Mouse (Mus musculus) embryonic facial prominence, embryonic 13.5 days (tissue): ENCODE data around the gene Shank3. TPM values are rescaled to one million over a fixed set of nuclear protein-coding genes. Genes with fewer than 3 reads are reported as not detected.
A peak's percentile ranks its signal among the peaks of the same experiment; 100 is the strongest.

Source experiments
- ATAC-seq: fragments of 200-750 bp; cut with Nextera tagmentation; 2 replicates; pipeline ENCODE4 v1.8.0; 2017; ENCODE audit warnings: low read depth; ENCODE audit not compliant: insufficient number of reproducible peaks, insufficient read depth, low FRiP score, low TSS enrichment
- H3K27ac ChIP-seq: fragments of 300-500 bp; sonication (generic); 2 replicates; pipeline ENCODE4 v1.5.1; 2015; ENCODE audit warnings: moderate library complexity, mild to moderate bottlenecking, inconsistent platforms
- H3K27me3 ChIP-seq: fragments of 300-500 bp; sonication (generic); 2 replicates; pipeline ENCODE4 v1.6.1; 2015; ENCODE audit warnings: mild to moderate bottlenecking, inconsistent platforms
- H3K36me3 ChIP-seq: fragments of 300-500 bp; sonication (generic); 2 replicates; pipeline ENCODE4 v1.6.1; 2015; ENCODE audit warnings: mild to moderate bottlenecking, inconsistent platforms
- H3K4me1 ChIP-seq: fragments of 300-500 bp; sonication (generic); 2 replicates; pipeline ENCODE4 v1.6.1; 2015; ENCODE audit warnings: inconsistent platforms
- H3K4me2 ChIP-seq: fragments of 300-500 bp; sonication (generic); 2 replicates; pipeline ENCODE4 v1.6.1; 2015; ENCODE audit warnings: moderate library complexity, mild to moderate bottlenecking, inconsistent platforms
- H3K4me3 ChIP-seq: fragments of 300-500 bp; sonication (generic); 2 replicates; pipeline ENCODE4 v1.5.1; 2015; ENCODE audit warnings: mild to moderate bottlenecking, inconsistent platforms
- H3K9ac ChIP-seq: fragments of 300-500 bp; sonication (generic); 2 replicates; pipeline ENCODE4 v1.6.1; 2015; ENCODE audit warnings: mild to moderate bottlenecking, inconsistent platforms
- H3K9me3 ChIP-seq: fragments of 300-500 bp; sonication (generic); 2 replicates; pipeline ENCODE4 v1.6.1; 2016; ENCODE audit warnings: inconsistent platforms
- WGBS: fragments of 180-500 bp; shearing (Covaris S2); methylation state at CpG from one replicate; pipeline ENCODE4 v1.1.7; 2015; ENCODE audit warnings: mixed read lengths; 5-methylcytosine and 5-hydroxymethylcytosine counted together
- polyA plus RNA-seq: library from polyadenylated mRNA; unstranded; fragments of >200 nt; fragmentation: Nextera tagmentation; extraction: Ambion mirVana; gene quantifications from 2 replicates; pipeline ENCODE4 v1.2.1, GENCODE M21; 2015

Gene Shank3
- polyA plus RNA-seq, 1 experiment from 2014 or later: 2.9 TPM

DNA sequence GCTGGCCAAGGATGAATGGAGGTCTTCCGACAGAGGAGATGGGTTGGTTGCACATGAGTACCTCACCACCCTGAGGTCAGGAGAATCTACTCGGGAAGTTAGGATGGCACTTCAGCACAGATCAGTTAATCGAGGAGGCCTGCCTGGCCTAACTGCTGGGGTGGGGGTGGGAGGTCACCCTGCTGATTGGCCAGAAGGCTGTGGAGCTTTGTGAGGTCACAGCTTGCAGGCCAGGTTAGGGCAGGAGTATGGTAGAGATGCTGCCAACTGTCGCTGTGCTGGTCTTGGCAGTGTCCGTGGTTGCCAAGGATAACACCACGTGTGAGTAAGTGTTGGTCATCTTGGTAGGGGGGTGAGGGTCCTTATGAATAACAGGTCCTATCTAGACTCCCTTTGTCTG, 68.7 kb downstream of the Shank3 start, which contains the start of gene Acr:
Acr (plus strand) TSS at position 213 of the 400 bp plus-strand sequence.
- no peak for ATAC-seq
- Histone ChIP-seq H3K36me3 (no peaks in the 10 kb centered on the region), H3K4me3 (no peak within 1 kb of the TSS), H3K4me2 (no peak within 1 kb of the TSS), H3K9me3 (no peaks in the 10 kb centered on the region), H3K9ac (no peak within 1 kb of the TSS), H3K27me3 (no peaks in the 10 kb centered on the region), H3K27ac (no peak within 1 kb of the TSS), H3K4me1 (0 out of 2 replicates have a peak, but pooled peaks cover 4% of the 10 kb centered on the region)
- WGBS: 84% methylated on average over 6 of the region's 6 CpGs

GRCm38 (mm10) chr15:89572147-89572546, 72.7 kb downstream of the Shank3 start:
- Histone ChIP-seq H3K4me3 (no peak overlapping the region), H3K27ac (no peak overlapping the region), H3K9me3 (no peaks in the 10 kb centered on the region), H3K4me2 (no peak overlapping the region), H3K36me3 (no peaks in the 10 kb centered on the region), H3K27me3 (no peaks in the 10 kb centered on the region), H3K4me1 (0 out of 2 replicates have a peak, but pooled peaks cover 4% of the 10 kb centered on the region), H3K9ac (no peak overlapping the region)
- no peak for ATAC-seq
- WGBS: 59% methylated on average over 8 of the region's 8 CpGs

DNA sequence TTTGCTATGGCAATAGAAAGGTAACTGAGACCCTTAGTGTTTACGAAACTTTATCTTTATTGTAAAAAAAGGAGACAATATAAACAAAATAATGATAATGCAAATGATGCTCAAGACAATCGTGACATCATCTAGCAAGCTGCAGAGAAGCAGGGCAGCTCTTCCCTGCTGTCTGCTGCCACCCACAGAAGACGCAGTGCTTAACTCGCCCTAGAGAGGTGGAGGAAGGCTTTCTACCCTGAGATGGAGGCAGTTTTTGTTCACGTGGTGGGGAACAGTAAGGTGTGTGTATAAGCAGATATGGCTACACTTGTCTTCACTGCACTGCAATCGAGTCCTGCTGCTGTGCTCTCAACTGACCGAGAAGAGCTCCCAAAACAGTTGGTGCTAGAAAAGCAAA, 83.1 kb downstream of the Shank3 start:
- no peaks in the 10 kb centered on the region for H3K9me3 ChIP-seq
- no peak overlapping the region for H3K4me2 ChIP-seq
- H3K4me3 ChIP-seq: no peak overlapping the region
- no peaks in the 10 kb centered on the region for H3K4me1 ChIP-seq
- ATAC-seq: no peak
- H3K9ac ChIP-seq: no peak overlapping the region
- H3K27ac ChIP-seq: no peak overlapping the region
- H3K27me3 ChIP-seq: no peaks in the 10 kb centered on the region
- 83% methylated on average over 7 of the region's 7 CpGs for WGBS
- peaks cover 47% of the 10 kb centered on the region for H3K36me3 ChIP-seq

DNA sequence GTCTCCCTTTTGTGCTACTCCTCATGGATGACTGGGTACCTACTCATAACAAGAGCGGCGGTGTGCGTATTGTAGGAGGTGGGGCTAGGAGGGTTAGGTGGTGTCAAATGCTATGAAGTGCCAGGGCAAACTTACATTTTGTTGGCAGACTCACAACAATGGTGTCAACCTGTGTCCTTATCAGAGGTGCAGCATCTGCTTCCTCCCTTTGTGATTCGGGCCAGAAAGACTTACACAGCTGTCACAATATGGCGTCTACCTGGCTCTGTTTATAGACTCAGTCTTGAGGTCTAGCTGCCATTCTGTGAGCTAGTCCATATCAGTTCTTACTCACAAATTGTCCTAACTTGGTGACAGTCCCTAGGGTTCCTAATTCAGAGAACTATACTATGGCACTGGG, 85.7 kb downstream of the Shank3 start:
- ATAC-seq: no peak
- no peak overlapping the region for H3K27ac ChIP-seq
- H3K4me3 ChIP-seq: no peak overlapping the region
- H3K9ac ChIP-seq: no peak overlapping the region
- peaks cover 51% of the 10 kb centered on the region for H3K36me3 ChIP-seq
- no peak overlapping the region for H3K4me2 ChIP-seq
- WGBS: 89% methylated on average over 5 of the region's 5 CpGs
- no peaks in the 10 kb centered on the region for H3K9me3 ChIP-seq
- no peaks in the 10 kb centered on the region for H3K27me3 ChIP-seq
- H3K4me1 ChIP-seq: peaks cover under 1% of the 10 kb centered on the region; the same call in 1 of the 2 replicates

GRCm38 (mm10) chr15:89585631-89586030, 86.2 kb downstream of the Shank3 start:
- WGBS: 88% methylated on average over 11 of the region's 11 CpGs
- H3K9ac ChIP-seq: no peak overlapping the region
- no peaks in the 10 kb centered on the region for H3K9me3 ChIP-seq
- H3K27me3 ChIP-seq: no peaks in the 10 kb centered on the region
- H3K4me1 ChIP-seq: peaks cover 6% of the 10 kb centered on the region; the same call in 1 of the 2 replicates
- peaks cover 51% of the 10 kb centered on the region for H3K36me3 ChIP-seq
- no peak overlapping the region for H3K4me3 ChIP-seq
- no peak overlapping the region for H3K27ac ChIP-seq
- no peak overlapping the region for H3K4me2 ChIP-seq
- no peak for ATAC-seq

- Histone ChIP-seq H3K4me3 (no peak overlapping the region), H3K4me2 (no peak overlapping the region), H3K9ac (no peak overlapping the region), H3K9me3 (no peaks in the 10 kb centered on the region), H3K4me1 (peaks cover 17% of the 10 kb centered on the region; the same call in 1 of the 2 replicates), H3K36me3 (peaks cover 31% of the 10 kb centered on the region), H3K27ac (no peak overlapping the region), H3K27me3 (no peaks in the 10 kb centered on the region)
- no peak for ATAC-seq
- WGBS: 86% methylated on average over 5 of the region's 5 CpGs
Observed at GRCm38 (mm10) chr15:89589146-89589545, 89.7 kb downstream of the Shank3 start.

- WGBS: 1% methylated on average over 30 of the region's 30 CpGs
- peak overlapping the region; percentile 40 for H3K27ac ChIP-seq
- no peak; the same call in 1 of the 2 replicates for ATAC-seq
- H3K4me2 ChIP-seq: peak overlapping the region; percentile 74
- H3K9me3 ChIP-seq: no peaks in the 10 kb centered on the region
- H3K36me3 ChIP-seq: peaks cover 15% of the 10 kb centered on the region
- peak overlapping the region; percentile 79 for H3K9ac ChIP-seq
- peaks cover 17% of the 10 kb centered on the region; the same call in 1 of the 2 replicates for H3K4me1 ChIP-seq
- H3K4me3 ChIP-seq: peak overlapping the region; percentile 76
- H3K27me3 ChIP-seq: no peaks in the 10 kb centered on the region
Observed at GRCm38 (mm10) chr15:89591317-89591716, 91.9 kb downstream of the Shank3 start.

GRCm38 (mm10) chr15:89591723-89592455, 92.5 kb downstream of the Shank3 start, which contains the start of gene Rabl2:
Gene Rabl2, minus strand, starts transcription at chr15:89591923.
- peak within 1 kb of the TSS; percentile 76 for H3K4me3 ChIP-seq
- H3K4me1 ChIP-seq: peaks cover 17% of the 10 kb centered on the region; the same call in 1 of the 2 replicates
- H3K27me3 ChIP-seq: no peaks in the 10 kb centered on the region
- peak within 1 kb of the TSS; percentile 79 for H3K9ac ChIP-seq
- H3K4me2 ChIP-seq: peak within 1 kb of the TSS; percentile 74
- no peaks in the 10 kb centered on the region for H3K9me3 ChIP-seq
- WGBS: under 1% methylated on average over 35 of the region's 35 CpGs
- H3K27ac ChIP-seq: peak within 1 kb of the TSS; percentile 40
- ATAC-seq: peak; percentile 90
- H3K36me3 ChIP-seq: peaks cover 10% of the 10 kb centered on the region

DNA sequence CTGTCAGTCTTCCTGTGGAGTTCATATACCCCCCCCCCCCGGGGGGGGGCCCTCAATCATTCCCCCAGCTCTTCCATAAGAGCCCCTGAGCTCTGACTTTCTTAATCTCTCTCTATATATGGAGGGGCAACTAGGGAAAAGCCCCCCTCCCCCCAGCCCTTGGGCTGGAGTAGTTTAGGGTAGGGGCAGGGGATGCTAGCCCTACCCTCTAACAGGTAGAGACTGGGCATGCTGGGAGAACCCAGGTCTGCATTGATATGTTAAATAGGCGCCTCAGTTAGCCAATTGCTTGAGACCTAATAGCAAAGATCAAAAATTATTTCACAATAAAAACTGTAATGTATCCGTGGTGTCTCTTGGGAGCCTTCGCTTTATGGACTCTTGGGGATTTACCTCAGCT, 93.1 kb downstream of the Shank3 start:
- Histone ChIP-seq H3K4me3 (peak overlapping the region; percentile 76; the same call in 1 of the 2 replicates), H3K4me1 (peaks cover 17% of the 10 kb centered on the region; the same call in 1 of the 2 replicates), H3K9ac (no peak overlapping the region), H3K36me3 (peaks cover 4% of the 10 kb centered on the region), H3K27me3 (no peaks in the 10 kb centered on the region), H3K27ac (no peak overlapping the region), H3K4me2 (peak overlapping the region; percentile 74), H3K9me3 (no peaks in the 10 kb centered on the region)
- WGBS: 46% methylated on average over 4 of the region's 4 CpGs
- ATAC-seq: no peak

GRCm38 (mm10) chr15:89605822-89606570, 106.6 kb downstream of the Shank3 start:
- H3K4me1 ChIP-seq: no peaks in the 10 kb centered on the region
- no peak overlapping the region for H3K9ac ChIP-seq
- peaks cover 2% of the 10 kb centered on the region; the same call in 1 of the 2 replicates for H3K9me3 ChIP-seq
- no peak overlapping the region for H3K4me3 ChIP-seq
- H3K27ac ChIP-seq: no peak overlapping the region
- no peak overlapping the region for H3K4me2 ChIP-seq
- 73% methylated on average over 12 of the region's 12 CpGs for WGBS
- H3K27me3 ChIP-seq: no peaks in the 10 kb centered on the region
- no peaks in the 10 kb centered on the region for H3K36me3 ChIP-seq
- no peak for ATAC-seq

GRCm38 (mm10) chr15:89607480-89607879, 108.1 kb downstream of the Shank3 start:
- H3K27me3 ChIP-seq: no peaks in the 10 kb centered on the region
- H3K4me3 ChIP-seq: no peak overlapping the region
- H3K9me3 ChIP-seq: peaks cover 5% of the 10 kb centered on the region; the same call in 1 of the 2 replicates
- no peak overlapping the region for H3K27ac ChIP-seq
- H3K9ac ChIP-seq: no peak overlapping the region
- no peaks in the 10 kb centered on the region for H3K4me1 ChIP-seq
- ATAC-seq: no peak
- H3K36me3 ChIP-seq: no peaks in the 10 kb centered on the region
- H3K4me2 ChIP-seq: no peak overlapping the region
- WGBS: 87% methylated on average over 8 of the region's 8 CpGs
